Mouse (Mus musculus): ENCODE measurements around the gene Olfr1505.

The Olfr1505 gene

DNA sequence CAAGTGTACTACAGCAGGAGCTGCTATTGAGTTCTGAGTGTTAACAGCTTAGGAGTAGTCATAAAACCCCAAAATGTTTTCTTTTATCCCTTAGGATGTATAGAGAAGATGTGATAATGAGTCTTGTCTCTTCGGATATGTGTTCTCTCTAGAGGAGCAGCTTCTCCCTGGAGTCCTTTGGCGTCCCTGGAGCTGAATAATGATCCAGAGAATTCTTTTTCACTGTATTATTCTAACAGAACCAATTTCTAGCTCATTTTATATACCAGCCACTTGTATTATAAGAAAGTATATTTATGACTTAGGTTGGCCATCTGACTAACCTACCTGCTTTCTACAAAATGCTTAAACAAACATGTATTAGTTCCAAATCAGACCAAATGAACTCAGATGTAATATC lies at the start of gene Olfr1505:
Gene Olfr1505 (plus strand): TSS at position 301 of the 400 bp plus-strand sequence.
- in situ Hi-C loops (cut with MboI, MseI): no loop called here

DNA sequence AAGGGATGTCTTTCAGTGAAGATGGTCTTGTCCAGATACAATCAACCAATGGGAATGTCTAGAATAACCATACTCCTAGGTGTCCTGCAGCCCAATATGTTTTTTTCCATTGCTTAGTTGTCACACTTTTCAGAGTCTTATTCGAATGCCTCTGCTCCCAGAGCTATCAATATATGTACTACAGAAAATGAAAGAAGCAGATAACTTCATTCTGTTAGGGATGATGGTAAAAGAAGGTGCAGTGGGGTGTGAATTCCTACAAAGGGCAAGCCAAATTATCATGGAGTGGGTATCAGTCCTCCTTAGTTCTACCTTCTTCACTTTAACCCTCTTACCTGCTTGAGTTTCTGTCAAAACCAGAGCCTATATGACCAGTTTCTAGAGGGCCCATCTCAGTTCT lies 15.5 kb upstream of the Olfr1505 start, which contains the start of gene Olfr1504:
Gene Olfr1504 (minus strand): TSS at position 101 of the 400 bp plus-strand sequence.
- in situ Hi-C loops (cut with MboI, MseI): no loop called here

Measured in T-helper 17 cell (primary cell).